Mouse (Mus musculus): ENCODE data around the gene Kit. TPM values are rescaled to one million over a fixed set of nuclear protein-coding genes. Genes with fewer than 3 reads are reported as not detected.

Gene Kit
- polyA plus RNA-seq, 1 experiment from 2014 or later: 11.2 TPM

GRCm38 (mm10) chr5:75615000-75615571 lies 40.4 kb downstream of the Kit start:
- no peak overlapping the region for H3K4me3 ChIP-seq (ENCODE audit: low read depth, low read length)
- H3K36me3 ChIP-seq (ENCODE audit: control insufficient read depth, insufficient read depth, low read length): no peaks in the 10 kb centered on the region
- H3K4me2 ChIP-seq: no peak overlapping the region
- no peak overlapping the region for H3K27ac ChIP-seq (ENCODE audit: low read depth, low read length)
- no peaks in the 10 kb centered on the region for H3K27me3 ChIP-seq (ENCODE audit: control insufficient read depth, insufficient read depth, low read length)
- 86% methylated on average over 11 of the region's 11 CpGs for whole genome bisulfite sequencing (ENCODE audit: insufficient replicate concordance)
- H3K9me3 ChIP-seq (replicated peaks; ENCODE audit: control insufficient read depth, low read length): no peaks in the 10 kb centered on the region
- ATAC-seq (replicated peaks; ENCODE audit: insufficient number of reproducible peaks, low FRiP score, low TSS enrichment): no peak
- no peak overlapping the region for H3K9ac ChIP-seq (ENCODE audit: low read depth, low read length)
- H3K4me1 ChIP-seq (ENCODE audit: control insufficient read depth, insufficient read depth, low read length): peaks cover 6% of the 10 kb centered on the region

- no peak for ATAC-seq (replicated peaks; ENCODE audit: insufficient number of reproducible peaks, low FRiP score, low TSS enrichment)
- no peaks in the 10 kb centered on the region for H3K36me3 ChIP-seq (ENCODE audit: control insufficient read depth, insufficient read depth, low read length)
- H3K4me3 ChIP-seq (ENCODE audit: low read depth, low read length): no peak overlapping the region
- H3K4me1 ChIP-seq (ENCODE audit: control insufficient read depth, insufficient read depth, low read length): peaks cover under 1% of the 10 kb centered on the region; the same call in 1 of the 2 replicates
- H3K4me2 ChIP-seq: no peak overlapping the region
- H3K9me3 ChIP-seq (replicated peaks; ENCODE audit: control insufficient read depth, low read length): no peaks in the 10 kb centered on the region
- no peak overlapping the region for H3K27ac ChIP-seq (ENCODE audit: low read depth, low read length)
- H3K9ac ChIP-seq (ENCODE audit: low read depth, low read length): no peak overlapping the region
- WGBS (ENCODE audit: insufficient replicate concordance): 79% methylated on average over 8 of the region's 8 CpGs
- no peaks in the 10 kb centered on the region for H3K27me3 ChIP-seq (ENCODE audit: control insufficient read depth, insufficient read depth, low read length)
Observed at GRCm38 (mm10) chr5:75615624-75616023, 40.9 kb downstream of the Kit start.

GRCm38 (mm10) chr5:75622401-75622800 lies 47.7 kb downstream of the Kit start:
- Histone ChIP-seq H3K27me3 (ENCODE audit: control insufficient read depth, insufficient read depth, low read length) (no peaks in the 10 kb centered on the region), H3K9me3 (replicated peaks; ENCODE audit: control insufficient read depth, low read length) (no peaks in the 10 kb centered on the region), H3K4me2 (no peak overlapping the region), H3K9ac (ENCODE audit: low read depth, low read length) (no peak overlapping the region), H3K4me1 (ENCODE audit: control insufficient read depth, insufficient read depth, low read length) (no peaks in the 10 kb centered on the region), H3K27ac (ENCODE audit: low read depth, low read length) (no peak overlapping the region), H3K36me3 (ENCODE audit: control insufficient read depth, insufficient read depth, low read length) (no peaks in the 10 kb centered on the region), H3K4me3 (ENCODE audit: low read depth, low read length) (no peak overlapping the region)
- ATAC-seq (replicated peaks; ENCODE audit: insufficient number of reproducible peaks, low FRiP score, low TSS enrichment): no peak
- WGBS (ENCODE audit: insufficient replicate concordance): 83% methylated on average over 4 of the region's 4 CpGs

- Histone ChIP-seq H3K36me3 (ENCODE audit: control insufficient read depth, insufficient read depth, low read length) (no peaks in the 10 kb centered on the region), H3K9me3 (replicated peaks; ENCODE audit: control insufficient read depth, low read length) (no peaks in the 10 kb centered on the region), H3K4me3 (ENCODE audit: low read depth, low read length) (no peak overlapping the region), H3K9ac (ENCODE audit: low read depth, low read length) (no peak overlapping the region), H3K27me3 (ENCODE audit: control insufficient read depth, insufficient read depth, low read length) (no peaks in the 10 kb centered on the region), H3K27ac (ENCODE audit: low read depth, low read length) (no peak overlapping the region), H3K4me2 (no peak overlapping the region), H3K4me1 (ENCODE audit: control insufficient read depth, insufficient read depth, low read length) (no peaks in the 10 kb centered on the region)
- ATAC-seq (replicated peaks; ENCODE audit: insufficient number of reproducible peaks, low FRiP score, low TSS enrichment): no peak
- 83% methylated on average over 11 of the region's 11 CpGs for WGBS (ENCODE audit: insufficient replicate concordance)
Observed at GRCm38 (mm10) chr5:75623007-75623406, 48.3 kb downstream of the Kit start.

GRCm38 (mm10) chr5:75623520-75623919 lies 48.8 kb downstream of the Kit start:
- H3K9ac ChIP-seq (ENCODE audit: low read depth, low read length): no peak overlapping the region
- H3K27ac ChIP-seq (ENCODE audit: low read depth, low read length): no peak overlapping the region
- H3K36me3 ChIP-seq (ENCODE audit: control insufficient read depth, insufficient read depth, low read length): no peaks in the 10 kb centered on the region
- no peak overlapping the region for H3K4me3 ChIP-seq (ENCODE audit: low read depth, low read length)
- H3K4me2 ChIP-seq: no peak overlapping the region
- no peaks in the 10 kb centered on the region for H3K4me1 ChIP-seq (ENCODE audit: control insufficient read depth, insufficient read depth, low read length)
- H3K9me3 ChIP-seq (replicated peaks; ENCODE audit: control insufficient read depth, low read length): no peaks in the 10 kb centered on the region
- WGBS (ENCODE audit: insufficient replicate concordance): 96% methylated on average over 1 of the region's 1 CpGs
- ATAC-seq (replicated peaks; ENCODE audit: insufficient number of reproducible peaks, low FRiP score, low TSS enrichment): no peak
- H3K27me3 ChIP-seq (ENCODE audit: control insufficient read depth, insufficient read depth, low read length): no peaks in the 10 kb centered on the region

GRCm38 (mm10) chr5:75623993-75624706 lies 49.4 kb downstream of the Kit start:
- no peak for ATAC-seq (replicated peaks; ENCODE audit: insufficient number of reproducible peaks, low FRiP score, low TSS enrichment)
- H3K36me3 ChIP-seq (ENCODE audit: control insufficient read depth, insufficient read depth, low read length): no peaks in the 10 kb centered on the region
- no peak overlapping the region for H3K4me2 ChIP-seq
- no peak overlapping the region for H3K4me3 ChIP-seq (ENCODE audit: low read depth, low read length)
- H3K27me3 ChIP-seq (ENCODE audit: control insufficient read depth, insufficient read depth, low read length): no peaks in the 10 kb centered on the region
- H3K9ac ChIP-seq (ENCODE audit: low read depth, low read length): no peak overlapping the region
- H3K27ac ChIP-seq (ENCODE audit: low read depth, low read length): no peak overlapping the region
- no peaks in the 10 kb centered on the region for H3K9me3 ChIP-seq (replicated peaks; ENCODE audit: control insufficient read depth, low read length)
- H3K4me1 ChIP-seq (ENCODE audit: control insufficient read depth, insufficient read depth, low read length): no peaks in the 10 kb centered on the region
- 76% methylated on average over 20 of the region's 20 CpGs for WGBS (ENCODE audit: insufficient replicate concordance)

GRCm38 (mm10) chr5:75625059-75625458 lies 50.3 kb downstream of the Kit start:
- no peaks in the 10 kb centered on the region for H3K9me3 ChIP-seq (replicated peaks; ENCODE audit: control insufficient read depth, low read length)
- no peak overlapping the region for H3K4me2 ChIP-seq
- no peaks in the 10 kb centered on the region for H3K4me1 ChIP-seq (ENCODE audit: control insufficient read depth, insufficient read depth, low read length)
- H3K36me3 ChIP-seq (ENCODE audit: control insufficient read depth, insufficient read depth, low read length): no peaks in the 10 kb centered on the region
- no peak for ATAC-seq (replicated peaks; ENCODE audit: insufficient number of reproducible peaks, low FRiP score, low TSS enrichment)
- no peaks in the 10 kb centered on the region for H3K27me3 ChIP-seq (ENCODE audit: control insufficient read depth, insufficient read depth, low read length)
- no peak overlapping the region for H3K27ac ChIP-seq (ENCODE audit: low read depth, low read length)
- H3K4me3 ChIP-seq (ENCODE audit: low read depth, low read length): no peak overlapping the region
- no peak overlapping the region for H3K9ac ChIP-seq (ENCODE audit: low read depth, low read length)

GRCm38 (mm10) chr5:75626284-75626683 lies 51.6 kb downstream of the Kit start:
- Histone ChIP-seq H3K4me3 (ENCODE audit: low read depth, low read length) (no peak overlapping the region), H3K36me3 (ENCODE audit: control insufficient read depth, insufficient read depth, low read length) (no peaks in the 10 kb centered on the region), H3K27me3 (ENCODE audit: control insufficient read depth, insufficient read depth, low read length) (no peaks in the 10 kb centered on the region), H3K4me1 (ENCODE audit: control insufficient read depth, insufficient read depth, low read length) (no peaks in the 10 kb centered on the region), H3K9me3 (replicated peaks; ENCODE audit: control insufficient read depth, low read length) (no peaks in the 10 kb centered on the region), H3K9ac (ENCODE audit: low read depth, low read length) (no peak overlapping the region), H3K4me2 (no peak overlapping the region), H3K27ac (ENCODE audit: low read depth, low read length) (no peak overlapping the region)
- ATAC-seq (replicated peaks; ENCODE audit: insufficient number of reproducible peaks, low FRiP score, low TSS enrichment): no peak
- WGBS (ENCODE audit: insufficient replicate concordance): 72% methylated on average over 8 of the region's 8 CpGs

- H3K27ac ChIP-seq (ENCODE audit: low read depth, low read length): no peak overlapping the region
- H3K4me2 ChIP-seq: no peak overlapping the region
- H3K36me3 ChIP-seq (ENCODE audit: control insufficient read depth, insufficient read depth, low read length): no peaks in the 10 kb centered on the region
- no peak overlapping the region for H3K4me3 ChIP-seq (ENCODE audit: low read depth, low read length)
- ATAC-seq (replicated peaks; ENCODE audit: insufficient number of reproducible peaks, low FRiP score, low TSS enrichment): no peak
- no peak overlapping the region for H3K9ac ChIP-seq (ENCODE audit: low read depth, low read length)
- no peaks in the 10 kb centered on the region for H3K27me3 ChIP-seq (ENCODE audit: control insufficient read depth, insufficient read depth, low read length)
- no peaks in the 10 kb centered on the region for H3K9me3 ChIP-seq (replicated peaks; ENCODE audit: control insufficient read depth, low read length)
- H3K4me1 ChIP-seq (ENCODE audit: control insufficient read depth, insufficient read depth, low read length): no peaks in the 10 kb centered on the region
- 75% methylated on average over 6 of the region's 6 CpGs for WGBS (ENCODE audit: insufficient replicate concordance)
Observed at GRCm38 (mm10) chr5:75626703-75627102, 52.0 kb downstream of the Kit start.

Data from heart, embryonic 11.5 days (tissue).